Mouse (Mus musculus) heart, adult 2 months (tissue): Measurements from ENCODE around the gene Opa3. TPM values are rescaled to one million over a fixed set of nuclear protein-coding genes. Genes with fewer than 3 reads are reported as not detected.

Experiments
- DNase-seq, 2 experiments: peaks; one replicate each; pipeline ENCODE4 v3.0.0; 2021
- H3K27ac ChIP-seq: fragments of 200-600 bp; 2 replicates; pipeline ENCODE4 v1.8.1; 2022
- H3K27me3 ChIP-seq: fragments of 200-500 bp; 2 replicates; pipeline ENCODE4 v1.6.1; 2012; ENCODE audit warnings: mild to moderate bottlenecking, low read length, inconsistent platforms, mixed read lengths; ENCODE audit not compliant: control insufficient read depth, insufficient read depth
- H3K36me3 ChIP-seq: fragments of 200-500 bp; 2 replicates; pipeline ENCODE4 v1.6.1; 2012; ENCODE audit warnings: low read length, inconsistent platforms; ENCODE audit not compliant: control insufficient read depth, insufficient read depth
- H3K4me1 ChIP-seq: fragments of 200-500 bp; 2 replicates; pipeline ENCODE4 v1.6.1; 2011; ENCODE audit warnings: low read length; ENCODE audit not compliant: control insufficient read depth, insufficient read depth
- H3K4me3 ChIP-seq: fragments of 200-600 bp; 2 replicates; pipeline ENCODE4 v1.8.1; 2022
- H3K79me2 ChIP-seq: fragments of 200-500 bp; replicated peaks from 2 replicates; pipeline ENCODE4 v1.6.1; 2012; ENCODE audit warnings: mild to moderate bottlenecking, inconsistent platforms, low read length, moderate library complexity, mixed read lengths; ENCODE audit not compliant: control insufficient read depth, insufficient read depth
- H3K9ac ChIP-seq: fragments of 200-500 bp; 2 replicates; pipeline ENCODE4 v1.6.1; 2012; ENCODE audit warnings: low read depth, mild to moderate bottlenecking, control low read depth, inconsistent platforms, low read length, mixed read lengths
- CTCF ChIP-seq: fragments of 200-600 bp; IDR thresholded peaks from 2 replicates; pipeline ENCODE4 v1.8.1; 2022; ENCODE audit warnings: antibody characterized with exemption, mild to moderate bottlenecking, moderate library complexity
- EP300 ChIP-seq: fragments of 200-500 bp; IDR thresholded peaks from 2 replicates; pipeline ENCODE4 v1.6.1; 2011; ENCODE audit warnings: low read depth, low read length, control low read depth; ENCODE audit not compliant: insufficient read depth
- POLR2A ChIP-seq: fragments of 200-500 bp; IDR thresholded peaks from 2 replicates; pipeline ENCODE4 v1.6.1; 2011; ENCODE audit warnings: mild to moderate bottlenecking, low read depth, low read length, control low read depth; ENCODE audit not compliant: insufficient read depth
- WGBS: fragments of 180-500 bp; shearing (Covaris S2); methylation state at CpG from one replicate; pipeline ENCODE4 v1.1.7; 2018; 5-methylcytosine and 5-hydroxymethylcytosine counted together
- intact Hi-C: fragments of 180-260 bp; cut with DNase I; formaldehyde crosslinking; loops from one replicate; pipeline ENCODE4 v1.15.1; 2025
- polyA plus RNA-seq: library from polyadenylated mRNA; depleted of rRNA; stranded (reverse); fragments of >200 nt; gene quantifications from 2 replicates; pipeline ENCODE4 v1.2.3, GENCODE M21; 2012
- total RNA-seq, 2 experiments: library from RNA; stranded (reverse); gene quantifications; 2 replicates each; pipeline ENCODE4 v1.2.3; 2021

Opa3 gene
- total and polyA plus RNA-seq, 3 experiments = 59.9 to 66.0 (median 64.6) TPM

- intact Hi-C loops = no loop called here
- Histone ChIP-seq H3K4me1 (peaks cover 2% of the 10 kb centered on the region; the same call in 1 of the 2 replicates), H3K36me3 (peaks cover 8% of the 10 kb centered on the region; the same call in 1 of the 2 replicates), H3K9ac (no peak overlapping the region), H3K79me2 (no peaks in the 10 kb centered on the region), H3K27ac (no peak overlapping the region; the same call in 1 of the 2 replicates), H3K27me3 (no peaks in the 10 kb centered on the region), H3K4me3 (no peak overlapping the region)
- peak; percentile 25 to 52 for DNase-seq
- WGBS = 12% methylated on average over 3 of the region's 3 CpGs
- TF ChIP-seq CTCF = no peak
- TF ChIP-seq EP300 = no peak
- TF ChIP-seq POLR2A = no peak
Measured at GRCm38 (mm10) chr7:19258336-19258735, 30.2 kb downstream of the Opa3 start.

- Histone ChIP-seq H3K9ac (no peak overlapping the region), H3K4me1 (peaks cover 27% of the 10 kb centered on the region)
Measured at GRCm38 (mm10) chr7:19265147-19265546, 37.0 kb downstream of the Opa3 start.

DNA sequence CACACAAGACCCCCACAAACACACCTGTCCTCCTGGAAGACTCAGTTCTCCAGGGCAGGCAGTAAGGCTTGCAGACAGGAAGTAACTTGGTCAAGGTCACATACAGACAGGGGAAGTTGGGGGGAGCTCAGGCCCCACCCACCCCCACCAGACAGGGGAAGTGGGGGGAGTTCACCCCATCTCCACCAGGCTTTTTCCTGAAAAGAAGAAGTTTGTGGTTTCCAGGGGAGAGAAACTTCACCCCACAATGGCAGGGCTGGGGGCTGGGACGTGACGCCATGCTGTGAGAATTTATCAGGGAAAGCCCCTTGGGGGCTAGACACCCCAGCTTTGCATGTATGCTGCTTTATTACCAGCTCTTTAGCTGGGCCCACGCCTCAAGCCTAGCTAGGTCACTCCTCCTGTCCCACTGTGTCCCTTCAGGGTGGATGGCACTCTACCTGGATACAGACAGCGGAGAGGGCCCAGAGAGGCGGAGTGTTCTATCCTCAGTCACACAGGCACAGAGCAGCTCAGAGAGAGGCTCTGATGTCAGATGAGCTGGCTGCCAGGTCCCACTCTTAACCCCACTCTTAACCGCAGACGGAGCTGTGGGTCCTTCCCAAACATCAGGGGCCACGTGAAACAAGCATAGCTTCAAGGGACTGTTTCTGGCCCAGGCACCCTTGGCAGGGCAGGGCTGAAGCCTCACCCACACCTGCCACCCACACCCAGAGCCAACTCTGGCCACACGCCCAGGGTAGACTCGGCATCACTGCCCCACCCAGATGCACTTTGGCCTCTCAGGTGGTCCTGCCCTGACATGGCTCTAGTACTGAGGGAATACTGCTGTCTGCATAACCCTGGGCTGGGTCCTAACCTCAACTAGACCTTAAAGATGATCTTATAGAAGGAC lies 38.0 kb downstream of the Opa3 start:
- no peak for TF ChIP-seq POLR2A
- TF ChIP-seq CTCF = no peak
- TF ChIP-seq EP300 = no peak
- peaks cover 5% of the 10 kb centered on the region; the same call in 1 of the 2 replicates for H3K36me3 ChIP-seq
- H3K27me3 ChIP-seq = no peaks in the 10 kb centered on the region
- peaks cover 27% of the 10 kb centered on the region for H3K4me1 ChIP-seq
- peak overlapping the region; percentile 12; the same call in 1 of the 2 replicates for H3K9ac ChIP-seq
- intact Hi-C loops = no loop called here
- peak overlapping the region; percentile 37; the same call in 1 of the 2 replicates for H3K27ac ChIP-seq
- 41% methylated on average over 10 of the region's 10 CpGs for WGBS
- no peak overlapping the region for H3K4me3 ChIP-seq
- H3K79me2 ChIP-seq = peaks cover 8% of the 10 kb centered on the region
- peak; percentile 33 to 64 for DNase-seq

More at GRCm38 (mm10) chr7:19265147-19265546, 37.0 kb downstream of the Opa3 start:
- WGBS = 38% methylated on average over 7 of the region's 7 CpGs
- peaks cover 5% of the 10 kb centered on the region; the same call in 1 of the 2 replicates for H3K36me3 ChIP-seq
- H3K27ac ChIP-seq = peak overlapping the region; percentile 36; the same call in 1 of the 2 replicates
- TF ChIP-seq POLR2A = no peak
- no peak for TF ChIP-seq EP300
- TF ChIP-seq CTCF = no peak
- peaks cover 8% of the 10 kb centered on the region for H3K79me2 ChIP-seq
- no peak overlapping the region for H3K4me3 ChIP-seq
- intact Hi-C loops = no loop called here
- peak in 1 of 2 experiments; percentile 42 for DNase-seq
- no peaks in the 10 kb centered on the region for H3K27me3 ChIP-seq

DNA sequence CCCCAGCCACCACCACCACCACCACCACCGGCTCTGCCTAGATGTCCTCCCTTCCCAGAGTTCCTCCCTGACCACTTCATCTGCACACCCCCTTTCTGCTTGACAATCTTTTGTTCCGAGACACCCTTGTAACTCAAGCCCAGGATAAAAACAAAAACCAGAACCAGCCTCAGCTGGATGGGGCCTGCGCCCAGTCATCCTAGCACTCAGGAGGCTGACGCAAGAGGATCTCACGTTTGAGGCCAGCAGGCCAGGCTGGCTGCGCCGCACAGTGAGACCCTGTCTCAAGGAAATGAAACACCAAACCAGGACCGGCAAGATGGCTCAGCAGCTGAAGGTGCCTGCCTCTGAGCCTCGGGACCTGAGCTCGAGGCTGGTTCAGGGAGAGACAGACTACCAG lies 38.9 kb downstream of the Opa3 start:
- Histone ChIP-seq H3K9ac (0 out of 2 replicates have a peak overlapping the region, but pooled peaks have one; percentile 0), H3K4me1 (peaks cover 27% of the 10 kb centered on the region), H3K27ac (peak overlapping the region; percentile 47), H3K27me3 (no peaks in the 10 kb centered on the region), H3K36me3 (peaks cover 5% of the 10 kb centered on the region; the same call in 1 of the 2 replicates), H3K79me2 (peaks cover 8% of the 10 kb centered on the region), H3K4me3 (no peak overlapping the region)
- intact Hi-C loops = no loop called here
- 38% methylated on average over 10 of the region's 10 CpGs for WGBS
- peak in 1 of 2 experiments; percentile 27 for DNase-seq
- TF ChIP-seq POLR2A (no peak), EP300 (no peak), CTCF (no peak)

DNA sequence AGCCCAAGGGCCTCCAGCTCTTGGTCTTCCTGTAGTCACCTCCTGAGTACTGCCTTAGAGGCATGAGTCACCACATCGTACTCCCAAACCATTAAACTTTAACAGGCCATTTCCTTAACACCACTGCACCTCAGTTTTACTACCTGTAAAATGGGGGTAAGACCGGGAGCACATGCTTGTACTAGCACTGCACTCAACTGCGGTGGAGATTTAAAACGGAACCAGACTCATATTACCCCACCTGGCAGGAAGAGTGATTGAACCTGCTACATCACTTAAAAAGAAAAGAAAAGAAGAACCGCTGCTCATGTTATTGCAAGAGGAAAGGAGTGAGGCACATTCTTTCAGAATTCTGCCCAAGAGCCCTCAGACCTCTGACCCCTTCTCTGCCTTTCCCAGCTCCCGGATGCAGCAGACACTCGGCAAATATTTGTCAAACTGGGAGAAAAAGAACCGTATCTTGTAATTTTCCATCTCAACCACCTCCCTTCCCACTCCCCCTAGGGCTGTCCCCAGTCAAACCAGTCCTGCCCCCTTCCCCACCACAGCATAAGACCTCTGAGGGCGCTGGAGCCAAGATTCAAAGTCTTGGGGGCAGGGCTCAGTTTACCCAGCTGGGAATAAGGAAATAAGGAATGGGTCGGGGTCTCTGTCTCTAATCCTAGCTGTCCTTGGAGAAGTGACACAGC lies 41.0 kb downstream of the Opa3 start:
- Histone ChIP-seq H3K27me3 (no peaks in the 10 kb centered on the region), H3K27ac (peak overlapping the region; percentile 90), H3K79me2 (peaks cover 8% of the 10 kb centered on the region), H3K9ac (peak overlapping the region; percentile 77), H3K36me3 (peaks cover 5% of the 10 kb centered on the region; the same call in 1 of the 2 replicates), H3K4me3 (peak overlapping the region; percentile 65), H3K4me1 (peaks cover 27% of the 10 kb centered on the region)
- DNase-seq = peak in 1 of 2 experiments; percentile 44
- intact Hi-C loops = no loop called here
- WGBS = 21% methylated on average over 10 of the region's 10 CpGs
- no peak for TF ChIP-seq CTCF
- no peak for TF ChIP-seq EP300
- TF ChIP-seq POLR2A = no peak
